Mouse (Mus musculus) common myeloid progenitor, adult 5-6 weeks (primary cell): Measurements from ENCODE around the gene Shroom3. TPM values are rescaled to one million over a fixed set of nuclear protein-coding genes. Genes with fewer than 3 reads are reported as not detected.
A peak's percentile ranks its signal among the peaks of the same experiment; 100 is the strongest.
"Not testable (repeated sequence)": the region's sequence is repeated elsewhere in the genome, so short reads cannot be mapped to it uniquely, and the experiment has no call there.

ENCODE experiments used
- ATAC-seq: replicated peaks from 2 replicates; pipeline ENCODE4 v1.8.0; 2016; ENCODE audit warnings: low read depth, mild to moderate bottlenecking, moderate TSS enrichment, inconsistent platforms; ENCODE audit not compliant: poor library complexity, severe bottlenecking
- total RNA-seq: library from RNA; stranded (forward); fragments of 200-1000, 187-1606 nt; gene quantifications from 2 replicates; pipeline ENCODE4 v1.2.3, GENCODE M21; 2017

Gene Shroom3
- total RNA-seq, 1 experiment from 2014 or later, result 0.05 TPM

DNA sequence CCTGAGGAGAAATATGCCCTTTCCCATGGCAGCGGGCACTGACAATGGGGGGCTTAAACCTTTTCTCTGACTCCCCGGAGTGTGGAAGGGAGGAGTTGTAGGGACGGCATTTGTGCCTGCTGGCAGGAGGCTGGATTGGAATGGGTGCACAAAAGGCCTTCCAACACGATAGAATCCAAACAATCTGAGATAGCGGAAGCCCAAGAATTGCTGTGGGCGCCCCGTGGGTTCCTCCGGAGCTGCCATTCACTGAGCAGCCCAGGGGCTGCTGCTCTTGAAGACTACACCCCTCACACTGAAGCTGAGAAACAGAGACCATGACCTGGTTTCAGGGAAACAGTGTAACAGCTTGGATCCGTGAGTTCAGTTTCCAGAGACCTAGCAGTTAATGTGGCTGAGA lies 235.6 kb downstream of the Shroom3 start:
- no peak for ATAC-seq

DNA sequence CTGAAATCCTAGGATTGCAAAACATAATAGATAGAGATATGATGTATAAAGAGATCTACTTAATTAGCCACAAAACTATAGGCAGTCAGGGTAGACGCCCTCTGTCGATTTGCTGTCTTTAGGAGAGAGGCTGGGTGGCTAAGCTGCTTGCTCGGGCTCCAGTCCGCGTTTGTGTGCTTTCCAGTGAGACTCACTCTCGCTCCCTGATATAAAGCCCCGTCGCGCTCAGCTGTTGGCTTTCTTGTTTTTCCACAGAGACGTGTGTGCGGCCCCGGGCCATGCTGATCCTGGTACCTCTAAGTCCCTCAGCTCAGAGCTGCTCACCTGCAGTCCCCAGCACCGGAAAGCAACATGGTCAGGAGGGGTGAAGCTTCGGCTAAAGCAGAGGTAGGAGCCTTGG lies 236.2 kb downstream of the Shroom3 start:
- ATAC-seq, result no peak

DNA sequence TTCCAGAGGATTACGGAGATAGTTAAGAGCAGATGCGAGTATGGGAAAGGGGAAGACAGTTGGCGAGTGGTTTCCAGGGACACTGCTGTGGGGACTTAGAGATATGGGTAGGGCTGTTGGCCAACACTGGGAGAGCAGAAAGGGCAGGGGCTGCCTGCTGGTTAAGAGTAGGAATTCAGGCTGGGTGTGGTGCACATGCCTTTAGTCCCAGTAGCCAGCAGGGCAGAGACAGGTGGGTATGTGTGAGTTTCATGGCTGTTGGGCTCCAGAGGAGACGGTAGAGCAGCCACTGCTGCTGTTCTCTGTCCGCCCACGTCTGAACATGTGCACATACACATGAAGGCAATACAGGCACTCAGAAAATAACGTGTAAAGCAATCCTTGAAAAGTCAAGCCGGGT lies 237.7 kb downstream of the Shroom3 start:
- no peak for ATAC-seq

DNA sequence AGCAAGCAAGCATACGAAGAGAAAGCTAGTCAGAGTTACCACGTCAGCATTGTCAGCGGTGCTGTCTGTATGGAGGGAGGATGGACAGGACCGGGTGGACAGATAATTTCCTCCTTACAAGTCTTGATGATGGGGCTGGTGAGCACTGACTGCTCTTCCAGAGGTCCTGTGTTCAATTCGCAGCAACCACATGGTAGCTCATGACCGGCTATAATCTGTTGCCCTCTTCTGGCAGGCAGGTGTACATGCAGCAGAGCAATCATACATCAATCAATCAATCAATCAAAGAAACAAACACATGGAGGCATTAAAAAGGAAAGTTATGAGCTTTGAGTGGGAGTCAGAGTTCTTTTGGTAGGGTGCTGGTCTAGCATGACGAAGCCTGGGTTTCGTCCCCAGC lies 238.5 kb downstream of the Shroom3 start:
- ATAC-seq, result no peak

DNA sequence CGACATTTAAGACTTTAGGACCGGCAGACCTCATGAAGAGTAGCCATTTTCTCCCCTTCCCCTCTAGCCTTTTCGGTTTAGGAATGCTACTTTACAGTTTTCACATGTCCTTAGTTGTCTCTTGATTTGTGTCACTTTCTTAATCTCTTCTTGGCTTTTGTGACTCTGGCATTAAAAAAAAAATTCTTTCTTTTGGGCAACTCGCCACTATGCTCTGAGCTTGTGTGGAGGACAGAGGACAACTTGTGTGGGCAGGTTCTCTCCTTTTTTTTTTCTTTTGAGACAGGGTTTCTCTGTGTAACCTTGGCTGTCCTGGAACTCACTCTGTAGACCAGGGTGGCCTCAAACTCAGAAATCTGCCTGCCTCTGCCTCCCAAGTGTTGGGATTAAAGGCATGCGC lies 239.7 kb downstream of the Shroom3 start:
- not testable (repeated sequence) for ATAC-seq

DNA sequence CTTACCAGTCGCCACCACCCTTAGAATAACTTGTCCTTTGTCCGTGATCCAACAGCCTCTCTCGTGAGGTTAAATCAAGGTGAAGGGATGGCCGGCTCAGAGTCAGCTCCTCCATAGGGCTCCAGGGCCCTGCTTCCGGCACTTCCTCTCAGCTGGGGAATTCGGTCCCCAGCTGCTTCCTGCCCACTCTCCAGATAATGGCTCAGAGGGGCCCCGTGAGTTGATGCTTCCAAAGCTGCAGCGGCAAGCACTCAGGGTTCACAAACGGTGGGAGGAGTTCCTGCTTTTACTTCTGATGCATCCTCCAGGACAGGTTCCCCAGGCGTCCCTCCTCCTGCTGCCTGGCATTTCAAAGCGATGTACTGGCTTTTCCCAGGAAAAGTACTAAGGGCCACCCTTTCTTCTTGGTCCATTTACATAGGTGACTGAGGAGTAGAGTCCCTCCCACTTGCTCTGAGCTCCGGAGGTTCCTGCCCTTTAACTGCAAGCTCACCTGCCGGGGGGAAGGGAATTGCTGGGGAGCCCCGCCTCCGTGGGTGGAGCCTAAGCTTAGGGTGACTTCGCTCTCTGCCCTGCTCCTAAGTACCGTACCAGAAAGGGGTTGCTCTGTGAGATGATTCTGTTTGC lies 241.7 kb downstream of the Shroom3 start:
- ATAC-seq, result peak; percentile 67

DNA sequence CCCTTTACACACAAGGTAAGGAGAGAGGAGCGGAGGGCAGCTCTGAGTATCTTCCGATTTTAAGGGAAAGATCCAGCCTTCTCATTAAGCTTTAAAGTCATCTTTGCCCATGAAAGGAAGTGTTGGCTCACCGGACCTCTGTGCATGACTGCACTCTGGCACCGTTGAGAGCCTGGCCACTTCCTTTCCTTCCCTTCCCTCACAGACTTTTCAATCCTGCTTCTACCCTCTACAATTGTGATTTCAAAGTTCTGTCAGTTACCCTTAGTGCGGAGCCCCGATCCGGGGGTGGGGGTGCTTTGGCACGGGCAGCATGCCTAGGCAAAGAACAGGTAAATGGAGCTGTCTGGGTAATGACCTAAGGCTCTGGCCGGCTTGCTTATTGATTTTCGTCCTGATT lies 244.4 kb downstream of the Shroom3 start:
- ATAC-seq, result no peak

DNA sequence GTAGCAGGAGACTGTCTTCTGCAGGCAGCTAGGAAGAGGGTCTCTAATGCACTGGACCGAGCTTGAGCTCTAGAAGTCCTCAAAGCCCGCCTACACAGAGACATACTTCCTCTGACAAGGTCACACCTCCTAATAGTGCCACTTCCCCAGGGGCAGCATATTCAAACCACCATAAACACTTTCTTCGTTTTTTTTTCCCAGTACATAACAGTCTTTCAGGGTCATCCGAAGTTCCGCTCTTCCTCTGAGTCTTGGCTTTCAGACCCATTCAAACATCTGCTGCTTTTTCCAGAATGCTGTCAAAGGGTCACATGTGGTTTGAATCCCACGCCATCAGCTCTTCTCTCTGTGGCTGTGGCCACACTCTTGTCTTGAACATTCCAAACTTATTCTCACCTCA lies 247.3 kb downstream of the Shroom3 start:
- no peak for ATAC-seq

DNA sequence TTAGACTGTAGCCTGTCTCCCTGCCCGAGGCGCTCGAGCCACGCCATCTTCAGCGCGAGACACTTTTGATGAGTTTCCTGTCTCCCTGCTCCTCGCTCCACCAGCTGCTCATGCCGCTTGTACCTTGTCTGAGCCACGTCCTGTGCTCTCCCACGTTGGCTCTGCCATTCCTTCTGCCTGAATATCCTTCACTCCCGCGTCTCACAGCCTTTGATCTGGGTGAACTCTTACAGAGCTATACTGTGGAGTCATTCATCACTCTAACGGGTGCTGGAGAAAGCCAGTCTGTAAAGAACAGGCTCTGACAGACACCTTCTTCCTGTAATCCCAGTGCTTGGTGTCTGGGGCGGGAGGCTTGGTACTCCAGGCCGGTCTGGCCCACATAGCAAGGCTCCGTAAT lies 248.1 kb downstream of the Shroom3 start:
- no peak for ATAC-seq

DNA sequence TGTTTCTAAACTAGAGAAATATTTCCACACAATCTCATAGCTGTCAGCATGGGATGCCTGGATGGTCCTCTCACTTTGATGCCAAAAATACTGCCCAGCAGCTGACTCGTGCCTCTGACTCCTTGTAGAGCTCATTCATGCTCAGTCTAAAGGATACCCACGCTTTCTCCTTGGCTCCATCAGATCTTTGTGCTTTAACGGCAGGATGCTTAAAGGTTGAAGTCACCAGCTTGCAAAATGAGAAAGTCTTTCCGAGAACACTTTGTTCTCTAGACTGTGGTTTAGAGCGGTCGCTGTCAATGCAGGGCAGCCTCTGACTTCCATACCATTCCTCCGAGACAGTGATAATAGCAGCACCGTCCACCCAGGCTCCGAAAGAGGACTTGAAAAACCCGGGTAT lies 249.8 kb downstream of the Shroom3 start:
- ATAC-seq, result no peak

DNA sequence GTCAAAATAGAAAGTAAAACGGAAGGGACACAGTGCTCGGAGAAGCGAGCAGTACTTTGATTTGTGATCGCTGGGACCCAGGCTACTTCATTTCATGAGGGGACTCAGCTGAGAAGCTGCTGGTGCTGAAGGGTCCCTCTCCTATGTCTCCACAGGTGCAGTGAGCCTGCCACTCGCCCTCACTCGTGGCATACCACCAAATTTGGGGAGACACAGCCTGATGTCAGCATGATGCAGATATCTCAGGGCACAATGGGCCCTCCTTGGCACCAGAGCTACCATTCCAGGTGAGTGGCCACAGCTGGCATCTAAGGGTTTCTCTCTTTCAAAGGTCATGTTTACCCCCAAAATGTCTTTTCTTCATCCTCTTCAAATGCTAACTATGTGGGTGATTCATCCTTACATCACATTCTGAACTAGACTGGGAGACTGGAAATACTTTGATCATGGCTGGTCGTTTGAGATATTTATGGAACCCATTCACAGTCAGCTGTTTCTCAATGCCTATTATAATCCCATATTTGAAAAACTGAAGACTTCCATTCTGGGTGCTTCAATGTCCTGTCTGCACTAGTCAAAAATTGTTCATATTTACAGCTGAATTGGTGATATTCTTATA lies 250.5 kb downstream of the Shroom3 start:
- no peak for ATAC-seq

DNA sequence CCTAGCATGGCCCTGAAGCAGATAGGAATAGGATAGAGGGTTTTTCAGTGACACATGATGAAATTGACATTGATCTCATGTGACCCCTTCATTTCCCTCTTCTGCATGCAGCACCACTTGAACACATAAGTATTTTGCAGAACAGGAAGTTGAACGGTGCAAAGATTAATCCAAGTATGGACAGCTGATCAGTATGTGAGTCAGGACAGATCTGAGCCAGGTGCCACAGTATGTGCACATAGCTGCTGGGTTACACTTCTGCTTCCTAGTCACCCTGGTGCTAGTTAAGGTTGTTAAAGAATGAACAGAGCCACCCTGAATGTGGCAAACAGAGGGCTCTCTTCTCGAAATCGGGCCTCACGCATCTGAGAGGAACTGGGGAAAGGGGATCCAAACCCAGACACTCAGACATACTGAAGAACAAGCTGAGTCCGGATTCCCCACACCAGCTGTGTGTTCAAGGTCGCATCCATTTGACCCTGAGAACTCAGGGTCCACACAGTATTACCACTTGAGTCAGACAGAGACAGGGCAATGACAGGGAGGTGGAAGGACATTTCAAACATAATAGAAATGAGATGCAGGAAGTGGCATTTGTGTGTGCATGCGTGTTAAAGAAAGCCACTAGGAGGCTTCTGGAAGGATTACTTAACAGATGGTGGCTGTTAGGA lies 251.2 kb downstream of the Shroom3 start:
- peak; percentile 68 for ATAC-seq

DNA sequence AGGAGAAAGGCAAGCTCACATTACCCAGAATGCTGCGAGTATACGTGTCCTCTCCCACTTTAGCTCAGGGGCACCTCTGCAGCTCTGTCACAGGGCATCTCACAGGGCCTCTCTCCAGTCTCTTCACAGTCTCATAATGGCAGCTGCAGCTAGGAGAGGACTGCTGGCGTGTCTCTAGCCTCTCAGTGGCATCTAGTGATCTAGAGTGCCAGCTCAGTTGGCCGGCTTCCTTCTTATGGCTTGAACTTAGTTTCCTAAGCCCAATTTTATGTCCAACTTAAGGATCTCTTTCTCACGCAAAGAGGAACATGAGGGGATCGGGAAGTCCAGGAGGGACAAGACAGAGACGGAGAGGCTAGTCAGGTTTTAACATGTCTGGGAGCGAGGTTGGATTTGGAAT lies 252.6 kb downstream of the Shroom3 start:
- no peak for ATAC-seq

DNA sequence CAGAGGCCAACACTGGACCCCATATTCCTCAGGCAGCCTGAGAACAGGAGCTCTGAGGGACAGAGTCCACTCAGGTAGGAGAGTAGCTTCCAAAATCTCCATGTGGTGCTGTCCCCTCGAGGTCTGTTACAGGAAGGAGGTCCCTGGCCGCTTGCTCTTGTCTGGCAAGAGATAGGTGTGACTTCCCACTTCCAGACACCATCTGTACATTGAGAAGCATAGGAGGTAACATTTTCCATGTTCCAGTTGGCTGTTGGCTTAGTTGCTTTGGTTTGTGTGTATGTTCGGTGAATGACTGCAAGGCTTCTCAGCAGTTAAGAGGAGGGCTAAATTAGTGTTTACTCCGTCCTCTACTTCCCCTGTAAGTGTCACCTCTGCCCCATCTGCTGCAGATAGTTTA lies 254.5 kb downstream of the Shroom3 start:
- no peak for ATAC-seq

DNA sequence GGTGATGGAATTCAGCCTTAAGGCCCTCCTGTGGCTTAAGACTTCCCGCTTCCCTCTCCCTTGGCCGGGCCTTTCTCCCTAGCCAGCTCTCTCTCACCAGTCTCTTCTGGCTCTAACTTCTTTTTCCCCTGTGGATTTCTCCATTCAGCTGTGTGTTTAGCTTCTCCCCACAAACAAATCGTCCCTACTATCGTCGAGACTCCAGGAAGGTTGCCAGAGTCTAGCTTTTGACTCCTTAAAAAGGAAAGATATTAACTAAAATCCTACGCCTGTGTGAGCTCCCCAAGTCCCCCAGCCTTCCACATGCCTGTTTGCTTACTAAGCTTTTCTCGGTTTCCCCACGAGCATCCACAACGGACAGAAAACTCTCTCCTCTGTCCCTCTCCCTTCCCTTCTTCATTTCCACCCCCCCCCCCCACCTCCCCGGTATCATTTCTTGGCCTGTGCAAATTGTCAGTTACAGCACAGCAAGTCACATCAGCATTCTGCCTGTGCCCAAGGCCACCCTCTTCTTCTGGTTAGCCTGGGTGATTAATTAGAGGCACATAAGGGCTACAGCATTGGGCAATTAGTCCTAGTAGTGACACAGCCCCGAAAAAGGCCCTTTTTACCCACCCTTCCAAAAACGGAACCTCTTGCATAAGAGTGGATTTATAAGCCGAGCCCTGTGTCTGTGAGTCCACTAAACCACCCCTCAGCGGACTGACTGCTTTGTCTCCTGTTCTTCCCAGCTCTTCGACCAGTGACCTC lies 256.2 kb downstream of the Shroom3 start:
- no peak for ATAC-seq

DNA sequence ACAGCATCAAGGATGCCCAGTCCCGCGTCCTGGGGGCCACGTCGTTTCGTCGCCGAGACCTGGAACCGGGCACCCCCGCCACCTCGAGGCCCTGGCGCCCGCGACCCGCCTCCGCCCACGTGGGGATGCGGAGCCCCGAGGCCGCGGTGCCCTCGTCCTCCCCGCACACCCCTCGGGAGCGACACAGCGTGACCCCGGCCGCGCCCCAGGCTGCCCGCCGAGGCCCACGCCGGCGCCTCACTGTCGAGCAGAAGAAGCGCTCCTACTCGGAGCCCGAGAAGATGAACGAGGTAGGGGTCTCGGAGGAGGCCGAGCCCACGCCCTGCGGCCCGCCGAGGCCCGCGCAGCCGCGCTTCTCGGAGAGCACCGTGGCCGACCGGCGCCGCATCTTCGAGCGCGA lies 258.9 kb downstream of the Shroom3 start:
- no peak for ATAC-seq

DNA sequence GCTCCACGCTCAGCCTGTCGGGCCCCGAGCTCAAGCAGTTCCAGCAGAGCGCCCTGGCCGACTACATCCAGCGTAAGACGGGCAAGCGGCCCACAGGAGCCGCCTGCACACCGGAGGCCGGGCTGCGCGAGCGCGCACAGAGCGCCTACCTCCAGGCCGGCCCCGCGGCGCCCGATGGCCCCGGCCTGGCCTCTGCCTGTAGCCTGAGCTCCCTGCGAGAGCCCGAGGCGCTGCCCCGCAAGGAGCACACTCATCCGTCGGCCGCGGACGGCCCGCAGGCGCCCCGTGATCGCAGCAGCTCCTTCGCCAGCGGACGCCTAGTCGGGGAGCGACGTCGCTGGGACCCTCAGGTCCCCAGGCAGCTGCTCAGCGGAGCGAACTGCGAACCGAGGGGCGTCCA lies 259.3 kb downstream of the Shroom3 start:
- ATAC-seq, result no peak

DNA sequence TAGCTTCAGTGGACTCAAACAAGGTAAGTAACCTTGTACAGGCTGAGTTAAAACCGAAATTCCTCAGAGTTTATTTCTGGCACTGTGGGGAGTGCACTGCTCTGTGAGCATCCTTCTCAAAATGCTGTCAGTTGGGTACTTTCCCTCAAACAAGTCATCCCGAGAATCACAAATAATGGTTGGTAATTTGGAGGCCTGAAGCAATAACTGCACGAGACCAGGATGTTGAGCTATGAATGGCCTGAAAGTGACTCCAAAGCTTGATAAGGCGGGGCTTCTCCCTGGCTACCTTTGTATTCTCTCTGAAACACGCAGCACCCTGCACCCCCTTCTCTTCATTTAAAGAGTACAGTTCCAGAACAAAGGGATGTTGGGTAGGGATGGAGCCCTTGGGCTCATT lies 261.6 kb downstream of the Shroom3 start:
- ATAC-seq, result no peak

DNA sequence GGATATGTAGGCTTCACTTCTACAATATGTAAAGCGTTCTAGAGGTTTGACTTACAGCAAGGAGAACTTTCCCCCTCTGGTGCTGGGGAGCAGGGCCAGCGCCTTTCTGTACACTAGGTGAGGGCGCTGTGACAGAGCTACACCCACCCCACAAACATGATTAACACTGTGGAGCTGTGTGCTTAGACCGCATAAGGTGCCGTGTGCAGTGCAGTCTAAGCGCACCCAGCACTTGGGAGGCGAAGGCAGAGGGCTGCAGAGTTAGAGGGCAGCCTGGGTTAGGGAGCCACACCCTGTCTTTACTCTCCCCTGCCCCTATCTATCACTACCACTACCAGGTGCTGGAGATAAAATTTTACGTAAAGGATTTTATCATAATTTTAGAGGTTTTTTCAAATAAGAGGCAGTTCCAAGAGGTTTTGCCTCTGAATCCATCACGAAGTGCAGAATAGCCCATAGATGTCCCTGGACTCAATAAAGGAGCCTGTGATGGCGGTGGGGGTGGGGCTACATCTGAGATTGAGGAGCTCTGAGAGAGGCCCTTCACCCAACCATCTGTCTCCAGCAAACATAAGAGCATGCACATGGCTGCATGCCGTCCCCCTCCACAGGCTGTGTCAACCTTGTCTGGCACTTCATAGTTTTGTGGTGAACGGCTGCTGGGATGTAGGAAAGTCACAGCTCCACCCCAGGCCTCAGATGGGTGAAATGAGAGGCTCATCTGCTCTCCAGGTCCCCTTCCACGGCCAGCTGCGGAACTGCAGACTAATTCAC lies 265.9 kb downstream of the Shroom3 start:
- ATAC-seq, result no peak

DNA sequence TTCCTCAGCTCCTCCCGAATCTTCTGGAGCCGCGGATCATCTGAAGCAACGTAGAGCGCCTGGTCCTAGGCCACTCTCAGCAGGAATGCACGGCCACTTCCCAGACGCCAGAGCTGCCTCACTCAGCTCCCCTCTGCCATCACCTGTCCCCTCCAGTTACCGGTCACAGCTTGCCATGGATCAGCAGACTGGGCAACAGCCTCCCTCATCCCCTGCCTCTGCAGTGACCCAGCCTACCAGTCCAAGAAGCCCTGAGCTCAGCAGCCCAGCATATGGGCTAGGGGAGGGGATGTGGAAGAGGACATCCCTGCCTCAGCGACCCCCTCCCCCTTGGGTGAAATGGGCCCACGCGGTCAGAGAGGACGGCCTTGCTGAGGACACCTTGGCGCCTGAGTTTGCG lies 267.3 kb downstream of the Shroom3 start:
- no peak for ATAC-seq
